Mouse (Mus musculus) thymus, adult 2 months (tissue): ENCODE results near the gene Hscb.

ENCODE experiments used
- CTCF ChIP-seq: fragments of 200-500 bp; IDR thresholded peaks from 2 replicates; pipeline ENCODE4 v1.5.1; 2012; ENCODE audit warnings: mild to moderate bottlenecking, control low read depth, low read length, moderate library complexity, borderline replicate concordance; ENCODE audit not compliant: control insufficient read depth, poor library complexity, insufficient read depth; ENCODE audit errors: extremely low read depth
- POLR2A ChIP-seq: fragments of 200-500 bp; IDR thresholded peaks from 2 replicates; pipeline ENCODE4 v1.6.1; 2012; ENCODE audit warnings: mild to moderate bottlenecking, low read length, control low read depth, moderate library complexity; ENCODE audit not compliant: control insufficient read depth, poor library complexity, insufficient read depth; ENCODE audit errors: extremely low read depth

DNA sequence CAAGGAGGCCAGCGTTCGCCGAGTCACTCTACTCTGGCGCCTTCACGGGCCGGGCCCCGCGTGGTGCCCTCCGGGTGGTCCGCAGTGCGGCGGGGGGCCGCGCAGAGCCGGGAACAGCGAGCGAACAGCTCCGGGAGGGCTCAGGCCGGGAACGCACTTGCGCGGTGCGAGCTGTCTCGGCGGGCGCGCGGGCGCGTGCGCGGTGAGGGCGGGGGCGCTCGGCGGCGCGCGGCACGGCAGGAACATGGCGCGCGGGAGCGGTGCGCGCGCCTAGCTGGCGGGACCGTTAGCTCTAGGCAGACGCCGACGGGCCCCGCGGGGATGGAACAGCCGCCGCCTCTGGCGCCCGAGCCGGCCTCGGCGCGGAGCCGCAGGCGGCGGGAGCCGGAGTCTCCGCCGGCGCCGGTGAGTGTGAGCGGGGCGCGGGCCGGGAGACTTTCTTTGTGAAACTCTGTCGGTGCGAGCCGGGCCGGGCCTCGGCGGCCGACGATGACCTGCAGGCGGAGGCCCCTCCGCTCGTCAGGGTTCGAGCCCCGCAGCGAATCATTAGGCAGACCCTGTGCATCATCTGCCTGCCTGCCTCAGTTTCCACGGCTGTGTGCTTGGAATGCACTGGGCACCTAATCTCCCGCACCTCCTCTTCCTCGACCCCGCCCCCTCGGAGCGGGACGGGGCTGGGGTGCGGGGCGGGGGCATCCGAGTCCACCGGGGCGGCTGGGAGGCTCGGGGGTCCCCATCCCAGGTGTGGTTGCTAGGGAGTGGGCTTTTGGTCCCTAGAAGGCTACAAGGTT lies 40.2 kb upstream of the Hscb start, which contains the start of gene Ttc28:
- TF ChIP-seq CTCF (peak; percentile 15; the same call in 1 of the 2 replicates), POLR2A (0 out of 2 replicates have a peak, but pooled peaks have one; percentile 14)
